Mouse (Mus musculus): Measurements from ENCODE around the gene Trabd.

Gene Trabd
- long read RNA-seq, experiment 1, transcript Trabd-201 (10 exons, 2,439 nt) = major isoform, 22 of 29 reads
- long read RNA-seq, experiment 1, partial matches to known transcripts = 1 of 29 reads
- long read RNA-seq, experiment 1, other reads (novel, unspliced or antisense) = 2 of 29 reads
- long read RNA-seq, experiment 2, transcript Trabd-201 (10 exons, 2,439 nt) = major isoform, 16 of 26 reads
- long read RNA-seq, experiment 2, partial matches to known transcripts = 4 of 26 reads
- long read RNA-seq, experiment 2, other reads (novel, unspliced or antisense) = 6 of 26 reads

DNA sequence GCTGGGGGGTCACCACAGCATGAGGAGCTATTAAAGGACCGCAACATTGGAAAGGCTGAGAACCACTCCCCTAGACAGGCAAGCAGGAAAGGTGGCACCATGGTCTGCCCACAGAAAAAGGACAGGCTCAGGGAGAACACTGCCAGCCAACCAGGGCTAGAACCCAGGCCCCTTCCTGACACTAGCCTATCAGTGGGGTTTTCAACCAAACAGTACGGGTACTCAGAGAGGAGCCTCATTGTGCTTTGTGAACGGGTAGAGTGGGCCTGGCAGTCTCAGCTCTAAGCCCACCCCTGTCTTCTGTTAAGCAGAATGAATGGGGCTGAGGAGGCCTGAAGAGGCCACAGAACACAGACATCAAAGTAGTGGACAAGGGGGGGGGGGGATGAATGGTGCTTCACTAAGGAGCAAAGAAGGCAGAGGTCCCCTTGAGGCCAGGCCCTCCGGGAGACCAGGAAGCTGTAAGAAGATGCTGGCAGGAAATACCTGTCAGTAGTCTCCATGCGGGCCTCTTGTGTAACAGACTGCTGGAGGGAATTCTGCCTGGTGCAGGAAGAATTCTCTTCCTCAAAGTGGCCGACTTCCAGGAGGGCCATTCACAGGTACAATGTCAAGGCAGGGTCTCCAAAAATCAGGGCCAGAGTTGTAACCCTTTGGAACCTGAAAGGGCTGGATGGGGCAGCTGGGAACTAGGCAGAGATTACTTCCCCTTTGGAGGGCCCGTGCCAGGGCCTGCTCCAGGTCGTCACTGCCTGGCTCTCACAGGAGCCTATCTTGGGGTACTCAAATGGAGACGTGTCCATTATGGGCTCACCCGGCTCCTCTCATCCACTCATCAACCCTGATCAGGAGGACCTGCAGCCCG, at the start of gene Trabd:
TSS of gene Trabd (plus strand) at position 512 of the 865 bp plus-strand sequence.
- intact Hi-C loops (cut with DNase I) = no loop called here

DNA sequence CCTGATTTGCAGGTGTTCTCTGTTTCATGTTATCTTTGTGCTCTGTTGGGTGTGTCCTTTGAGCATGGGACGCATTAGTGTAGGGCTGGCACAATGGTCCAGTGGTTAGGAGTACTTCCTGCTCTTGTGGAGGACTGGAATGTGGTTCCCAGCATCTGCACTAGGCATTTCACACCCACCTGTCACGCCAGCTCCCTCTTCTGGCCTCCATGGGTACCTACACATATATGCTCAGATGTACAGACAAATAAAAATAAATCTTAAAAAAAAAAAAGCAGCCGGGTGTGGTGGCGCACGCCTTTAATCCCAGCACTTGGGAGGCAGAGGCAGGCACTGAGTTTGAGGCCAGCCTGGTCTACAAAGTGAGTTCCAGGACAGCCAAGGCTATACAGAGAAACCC, 30.5 kb upstream of the Trabd start:
- intact Hi-C loops (cut with DNase I) = no loop called here

- intact Hi-C loops (cut with DNase I) = no loop called here
Measured at GRCm38 (mm10) chr15:89046356-89046755, 28.6 kb upstream of the Trabd start.

DNA sequence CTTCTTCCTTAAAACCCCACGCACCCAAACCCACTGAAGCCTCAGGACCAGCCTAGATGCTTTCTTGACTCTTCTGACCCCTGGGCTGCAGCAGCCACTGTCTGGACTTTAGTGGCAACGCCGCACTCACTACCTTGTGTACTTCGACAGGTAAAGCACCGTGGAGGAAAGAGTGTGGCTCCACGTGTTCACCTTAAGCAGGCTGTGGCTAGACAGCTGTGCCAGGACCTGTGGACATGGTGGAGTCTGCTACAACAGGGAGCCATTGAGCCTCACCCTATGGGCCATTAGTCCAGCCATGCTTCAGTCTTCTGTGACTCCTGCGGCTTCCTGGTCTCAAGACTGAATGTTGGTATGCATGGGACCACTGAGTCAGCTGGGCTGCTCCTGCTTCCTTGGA, 20.3 kb upstream of the Trabd start:
- intact Hi-C loops (cut with DNase I) = no loop called here

- intact Hi-C loops (cut with DNase I) = no loop called here
Measured at GRCm38 (mm10) chr15:89058736-89059135, 16.2 kb upstream of the Trabd start.

- intact Hi-C loops (cut with DNase I) = no loop called here
Measured at GRCm38 (mm10) chr15:89059161-89059931, 15.6 kb upstream of the Trabd start, which contains the start of gene Panx2. Gene Panx2 (plus strand): TSS chr15:89059734.

DNA sequence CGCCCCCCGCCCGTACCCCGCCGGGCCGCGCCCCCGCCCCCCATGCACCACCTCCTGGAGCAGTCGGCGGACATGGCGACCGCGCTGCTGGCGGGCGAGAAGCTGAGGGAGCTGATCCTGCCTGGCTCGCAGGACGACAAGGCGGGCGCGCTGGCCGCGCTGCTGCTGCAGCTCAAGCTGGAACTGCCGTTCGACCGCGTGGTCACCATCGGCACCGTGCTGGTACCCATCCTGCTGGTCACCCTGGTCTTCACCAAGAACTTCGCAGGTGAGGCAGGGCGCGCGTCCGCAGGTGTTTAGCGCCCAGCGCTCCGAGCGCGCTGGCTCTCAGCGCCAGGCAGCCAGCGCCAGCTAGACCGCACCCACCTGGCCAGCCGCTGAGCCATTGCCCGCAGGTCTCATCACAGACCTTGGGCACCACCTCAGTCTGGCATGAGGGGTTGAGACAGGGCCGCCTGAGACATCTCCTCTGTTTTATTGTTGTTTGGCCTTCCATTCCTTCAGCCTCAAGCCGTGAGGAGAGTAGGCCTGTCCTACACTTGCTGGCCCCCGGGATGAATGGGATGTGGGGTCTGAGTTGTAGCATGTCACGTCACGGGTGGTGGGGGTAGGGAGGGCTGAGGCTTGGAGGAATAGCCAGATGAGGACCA, 14.8 kb upstream of the Trabd start:
- intact Hi-C loops (cut with DNase I) = no loop called here

- intact Hi-C loops (cut with DNase I) = no loop called here
Measured at GRCm38 (mm10) chr15:89060811-89061460, 14.0 kb upstream of the Trabd start.

DNA sequence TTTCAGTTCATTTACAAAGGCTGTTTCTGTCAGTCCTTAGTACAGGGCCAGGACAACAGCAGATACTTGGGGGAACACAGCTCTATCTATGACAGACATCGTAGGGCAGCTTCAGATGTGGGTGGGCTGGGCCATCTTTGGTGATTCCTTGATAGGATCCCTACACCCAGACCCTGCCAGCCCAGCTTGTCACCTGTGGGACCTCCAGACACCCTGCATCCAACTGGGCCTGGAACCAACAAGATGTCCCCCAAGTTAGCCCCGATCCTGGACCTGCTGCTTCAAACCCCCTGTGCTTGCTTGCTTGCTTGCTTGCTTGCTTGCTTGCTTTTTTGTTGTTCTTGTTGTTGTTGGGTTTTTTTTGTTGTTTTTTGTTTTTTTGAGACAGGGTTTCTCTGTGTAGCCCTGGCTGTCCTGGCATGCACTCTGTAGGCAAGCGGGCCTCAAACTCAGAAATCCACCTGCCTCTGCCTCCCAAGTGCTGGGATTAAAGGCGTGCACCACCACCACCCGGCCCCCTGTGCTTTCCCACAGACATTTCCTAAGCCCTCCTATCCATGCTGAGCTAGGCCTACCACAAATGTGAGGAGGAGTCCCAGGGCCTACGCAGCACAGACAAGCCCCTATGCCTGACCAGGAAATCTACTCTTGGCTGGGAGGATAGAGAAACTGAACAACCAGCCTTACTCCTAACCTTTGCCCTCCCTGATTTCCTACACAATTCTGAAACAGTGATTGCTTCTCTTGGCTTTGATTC, 13.0 kb upstream of the Trabd start:
- intact Hi-C loops (cut with DNase I) = no loop called here

DNA sequence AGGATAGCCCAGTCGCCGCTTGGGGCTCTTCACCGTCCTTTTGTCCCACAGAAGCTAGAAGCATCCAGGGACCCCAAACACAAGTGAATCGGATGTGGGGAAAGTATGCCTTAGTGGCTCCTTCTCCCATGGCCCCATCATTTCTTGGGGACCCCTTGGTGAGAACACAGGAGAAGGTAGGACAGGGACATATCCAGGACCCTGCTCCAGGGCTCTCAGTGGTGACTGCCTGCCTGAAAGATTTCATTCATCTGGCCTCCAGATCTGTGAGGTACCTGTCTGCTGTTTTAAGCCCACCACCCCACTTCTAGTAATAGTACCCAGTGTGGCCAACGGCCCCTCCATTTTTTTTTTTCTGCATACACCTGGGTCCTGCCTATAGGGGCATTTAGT, 12.4 kb upstream of the Trabd start:
- intact Hi-C loops (cut with DNase I) = no loop called here

- intact Hi-C loops (cut with DNase I) = no loop called here
Measured at GRCm38 (mm10) chr15:89063001-89063400, 11.9 kb upstream of the Trabd start.

GRCm38 (mm10) chr15:89063536-89063935, 11.4 kb upstream of the Trabd start:
- intact Hi-C loops (cut with DNase I) = no loop called here

- intact Hi-C loops (cut with DNase I) = no loop called here
Measured at GRCm38 (mm10) chr15:89064891-89065290, 10.0 kb upstream of the Trabd start.

DNA sequence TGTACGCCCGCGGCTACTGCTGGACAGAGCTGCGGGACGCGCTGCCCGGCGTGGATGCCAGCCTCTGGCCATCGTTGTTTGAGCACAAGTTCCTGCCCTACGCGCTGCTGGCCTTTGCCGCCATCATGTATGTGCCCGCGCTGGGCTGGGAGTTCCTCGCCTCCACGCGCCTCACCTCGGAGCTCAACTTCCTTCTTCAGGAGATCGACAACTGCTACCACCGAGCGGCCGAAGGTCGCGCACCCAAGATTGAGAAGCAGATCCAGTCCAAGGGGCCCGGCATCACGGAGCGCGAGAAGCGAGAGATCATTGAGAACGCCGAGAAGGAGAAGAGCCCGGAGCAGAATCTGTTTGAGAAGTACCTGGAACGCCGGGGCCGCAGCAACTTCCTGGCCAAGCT, 7.3 kb upstream of the Trabd start:
- intact Hi-C loops (cut with DNase I) = no loop called here

DNA sequence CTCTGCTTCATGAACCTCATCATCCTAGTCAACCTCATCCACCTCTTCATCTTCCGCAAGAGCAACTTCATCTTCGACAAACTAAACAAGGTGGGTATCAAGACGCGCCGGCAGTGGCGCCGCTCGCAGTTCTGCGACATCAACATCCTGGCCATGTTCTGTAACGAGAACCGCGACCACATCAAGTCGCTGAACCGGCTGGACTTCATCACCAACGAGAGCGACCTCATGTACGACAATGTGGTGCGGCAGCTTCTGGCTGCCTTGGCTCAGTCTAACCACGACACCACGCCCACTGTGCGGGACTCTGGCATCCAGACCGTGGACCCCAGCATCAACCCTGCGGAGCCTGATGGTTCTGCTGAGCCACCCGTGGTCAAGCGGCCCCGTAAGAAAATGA, 6.7 kb upstream of the Trabd start:
- intact Hi-C loops (cut with DNase I) = no loop called here

DNA sequence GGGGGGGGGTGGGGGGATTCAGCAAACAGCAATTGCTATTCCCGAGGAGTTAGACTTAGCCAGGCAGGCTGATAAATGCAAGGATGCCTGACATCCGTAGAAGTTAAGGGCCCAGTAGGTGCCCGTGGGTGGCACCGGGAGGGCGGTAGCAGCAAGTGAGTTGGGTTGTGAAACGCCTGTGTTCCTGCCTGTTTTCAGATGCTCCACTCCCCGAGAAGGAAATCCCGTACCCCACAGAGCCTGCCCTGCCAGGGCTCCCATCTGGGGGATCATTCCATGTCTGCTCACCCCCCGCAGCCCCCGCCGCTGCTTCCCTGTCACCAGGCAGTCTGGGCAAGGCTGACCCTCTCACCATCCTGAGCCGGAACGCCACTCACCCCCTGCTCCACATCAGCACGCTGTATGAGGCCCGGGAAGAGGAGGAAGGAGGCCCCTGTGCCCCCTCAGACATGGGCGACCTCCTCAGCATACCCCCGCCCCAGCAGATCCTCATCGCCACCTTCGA, 5.5 kb upstream of the Trabd start:
- intact Hi-C loops (cut with DNase I) = no loop called here

GRCm38 (mm10) chr15:89070606-89071005, 4.3 kb upstream of the Trabd start:
- intact Hi-C loops (cut with DNase I) = no loop called here

- intact Hi-C loops (cut with DNase I) = no loop called here
Measured at GRCm38 (mm10) chr15:89073993-89074603, 826 bp upstream of the Trabd start.

- intact Hi-C loops (cut with DNase I) = no loop called here
Measured at GRCm38 (mm10) chr15:89075478-89076147, 689 bp downstream of the Trabd start.

All from adrenal gland (tissue).